Mouse (Mus musculus) monocyte, adult 59 days (primary cell): ENCODE data around the gene Arhgef17. TPM values are rescaled to one million over a fixed set of nuclear protein-coding genes. Genes with fewer than 3 reads are reported as not detected.

Source experiments
- total RNA-seq, 2 experiments: library from RNA; stranded (reverse); gene quantifications; one replicate each; pipeline ENCODE4 v1.2.4; 2023

Gene Arhgef17
- under 1 TPM; 0.30 to 0.39 TPM for total RNA-seq

GRCm38 (mm10) chr7:100931926-100932480, at the start of gene Arhgef17:
Gene Arhgef17, minus strand, starts transcription at chr7:100932107.

GRCm38 (mm10) chr7:100974135-100974903, 42.4 kb upstream of the Arhgef17 start, which contains the start of gene P2ry6:
Gene P2ry6, minus strand, starts transcription at chr7:100974649.

GRCm38 (mm10) chr7:100862828-100863638, 68.9 kb downstream of the Arhgef17 start, which contains the start of gene Relt:
Gene Relt, minus strand, starts transcription at chr7:100863446.

Other genes starting within 250 kb of the Arhgef17 start
- gene Fam168a, start 225.5 kb downstream of the Arhgef17 start, total RNA-seq: 100 to 1,000 TPM in 1 of 2 experiments, 10 to 100 TPM in 1; 94.2 to 127 TPM
- gene Relt, start 68.7 kb downstream of the Arhgef17 start, total RNA-seq: 100 to 1,000 TPM in 1 of 2 experiments, 10 to 100 TPM in 1; 85.1 to 110 TPM
- 10 to 100 TPM; 65.1 to 72.8 TPM for gene P2ry6, start 42.5 kb upstream of the Arhgef17 start, total RNA-seq
- gene P2ry2, start 80.8 kb upstream of the Arhgef17 start, total RNA-seq: 10 to 100 TPM; 11.2 to 13.1 TPM
- gene Fchsd2, start 160.8 kb upstream of the Arhgef17 start, total RNA-seq: 10 to 100 TPM; 29.0 to 31.4 TPM